Mouse (Mus musculus) A20 (cell line): ENCODE measurements around the gene Rps21.

Experiments
- DNase-seq: peaks from one replicate; pipeline ENCODE4 v3.0.0-alpha.2; 2011; ENCODE audit warnings: low read depth, low spot score

Rps21 gene

DNA sequence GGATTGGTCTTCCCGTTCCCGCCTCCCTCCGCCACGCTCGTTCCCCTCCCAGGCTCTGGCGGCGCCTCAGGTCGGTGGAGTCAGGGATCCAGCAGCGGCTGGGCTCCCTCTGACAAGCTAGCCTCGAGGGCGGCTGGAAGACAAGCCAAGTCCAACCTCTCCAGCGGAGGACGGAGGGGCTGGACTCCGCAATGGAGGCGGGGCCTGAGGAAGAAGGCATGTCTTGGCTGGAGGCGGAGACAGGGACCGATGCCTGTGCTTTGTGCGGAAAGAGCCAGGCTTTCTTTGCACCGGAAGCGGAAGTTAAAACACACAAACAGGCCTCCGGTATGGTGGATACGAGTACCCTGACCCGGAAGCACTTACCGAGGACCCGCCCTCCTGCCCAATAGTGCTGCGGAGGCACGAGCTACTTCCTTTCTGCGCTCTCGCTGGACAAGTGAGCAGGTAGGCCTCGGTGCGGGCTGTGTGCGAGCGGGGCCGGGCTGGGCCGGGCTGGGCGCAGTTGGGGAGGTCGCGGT is at the start of gene Rps21:
TSS of gene Rps21 (plus strand) at position 377 of the 521 bp plus-strand sequence.
- DNase-seq, result peak; percentile 99

DNA sequence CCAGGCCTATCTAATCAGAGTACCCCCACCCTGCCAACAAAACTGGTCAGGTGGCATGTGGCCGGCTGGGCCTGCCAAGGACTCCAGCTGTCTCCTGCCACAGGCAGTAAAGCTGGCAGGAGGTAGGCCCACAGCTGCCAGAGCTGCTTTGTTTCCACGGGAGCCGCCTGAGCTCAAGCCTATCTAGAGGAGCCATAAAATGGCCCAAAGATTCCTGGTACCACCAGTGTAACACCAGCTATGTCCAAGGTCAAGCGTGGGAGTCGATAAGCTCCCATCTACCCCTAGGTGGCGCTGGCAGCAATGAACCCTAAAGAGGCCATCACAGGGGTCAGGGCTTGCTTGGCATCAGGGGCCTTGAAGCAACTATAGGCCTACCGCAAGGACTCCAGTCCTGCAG is 49.3 kb upstream of the Rps21 start:
- peak; percentile 45 for DNase-seq

DNA sequence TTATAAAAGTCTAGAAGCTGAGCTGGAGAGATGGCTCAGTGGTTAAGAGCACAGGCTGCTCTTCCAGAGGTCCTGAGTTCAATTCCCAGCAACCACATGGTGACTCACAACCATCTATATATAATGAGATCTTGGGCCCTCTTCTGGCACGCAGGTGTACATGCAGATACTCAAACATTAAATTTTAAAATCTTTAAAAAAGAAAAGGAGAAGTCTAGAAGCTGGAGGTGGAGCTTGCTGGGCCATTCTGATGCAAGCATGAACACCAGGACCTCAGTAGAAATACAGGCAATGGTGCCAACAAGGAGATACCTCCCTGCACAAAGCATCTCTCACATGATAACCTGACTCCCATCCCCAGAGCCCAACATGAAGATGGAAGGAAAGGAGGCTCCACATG is 48.2 kb upstream of the Rps21 start:
- DNase-seq, result peak; percentile 25

DNA sequence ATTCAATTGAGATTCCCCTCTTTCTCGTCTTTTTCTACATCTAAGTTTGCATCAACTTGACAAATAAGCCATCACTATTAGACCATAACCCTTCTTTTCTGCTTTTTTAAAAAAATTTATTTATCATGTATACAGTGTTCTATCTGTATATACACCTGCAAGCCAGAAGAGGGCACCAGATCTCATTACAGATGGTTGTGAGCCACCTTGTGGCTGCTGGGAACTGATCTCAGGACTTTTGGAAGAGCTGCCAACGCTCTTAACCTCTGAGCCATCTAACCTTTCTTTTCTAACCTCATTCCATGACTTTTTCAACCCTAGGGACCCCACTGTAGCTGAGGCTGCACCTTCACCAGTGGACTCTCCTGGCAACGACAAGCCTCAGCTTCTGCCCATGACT is 44.9 kb upstream of the Rps21 start:
- DNase-seq, result peak; percentile 19

- DNase-seq, result no peak
These were observed 42.7 kb upstream of the Rps21 start for GRCm38 (mm10) chr2:180214352-180214978.

DNA sequence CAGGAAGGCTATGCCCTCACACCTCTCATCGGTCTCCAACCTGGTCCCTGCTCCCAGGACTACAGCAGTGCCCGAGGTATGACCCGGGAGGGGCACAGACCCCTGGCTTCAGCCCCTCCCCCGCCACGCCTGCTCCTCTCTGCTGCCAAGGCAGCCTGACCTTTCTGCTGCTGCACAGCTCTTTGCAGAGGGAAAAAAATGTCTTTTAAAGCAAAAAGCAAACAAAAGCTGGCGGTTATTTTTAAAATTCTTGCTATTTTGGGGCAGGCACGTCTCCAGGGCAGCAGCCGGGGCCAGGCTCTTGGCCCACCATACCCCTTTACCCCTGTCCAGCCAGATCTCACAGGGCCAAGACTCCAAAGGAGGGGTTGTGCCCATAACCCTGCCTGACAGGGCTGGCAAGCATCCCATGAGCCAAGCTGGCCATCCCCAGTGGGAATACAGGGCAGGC is 42.1 kb upstream of the Rps21 start:
- DNase-seq, result no peak

GRCm38 (mm10) chr2:180215951-180216350 is 41.2 kb upstream of the Rps21 start:
- no peak for DNase-seq

DNA sequence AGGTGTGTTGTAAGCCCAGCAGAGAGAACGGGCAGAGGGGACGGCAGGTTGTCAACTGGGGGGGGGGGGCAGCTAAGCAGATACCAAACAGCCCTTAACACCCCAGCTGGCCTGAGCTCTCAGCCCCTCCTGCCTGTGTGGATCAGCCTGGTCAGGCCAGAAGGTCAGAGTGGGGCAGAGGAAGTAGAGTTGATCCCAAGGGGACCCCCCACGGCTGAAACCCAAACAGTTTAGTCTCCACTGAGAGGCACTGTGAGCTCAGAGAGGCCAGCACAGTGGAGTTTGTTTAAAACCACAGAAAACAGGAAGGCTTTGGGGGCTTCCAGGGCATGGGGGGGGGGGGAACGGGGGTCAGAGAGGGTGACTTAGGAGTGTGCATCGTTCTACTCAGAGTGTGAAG is 40.3 kb upstream of the Rps21 start:
- no peak for DNase-seq

DNA sequence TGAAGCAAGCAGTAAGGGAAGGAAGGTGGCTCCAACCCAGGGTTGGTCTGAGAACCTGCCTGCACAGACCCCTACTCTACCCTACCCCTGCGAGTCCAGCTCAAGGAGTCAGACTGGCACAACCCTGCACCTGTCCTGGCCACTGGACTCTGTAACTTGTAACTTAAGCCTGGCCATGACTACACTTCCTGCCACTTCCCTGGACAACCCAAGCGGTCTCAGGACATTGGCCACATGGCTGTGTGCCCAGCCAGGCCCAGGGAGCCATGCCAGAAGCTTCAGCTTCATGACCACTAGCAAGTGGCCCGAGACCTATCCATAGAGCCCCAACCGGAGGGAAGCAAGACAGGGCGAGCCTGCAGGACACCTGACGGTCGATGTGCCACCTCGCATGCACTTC is 39.6 kb upstream of the Rps21 start:
- DNase-seq, result no peak

DNA sequence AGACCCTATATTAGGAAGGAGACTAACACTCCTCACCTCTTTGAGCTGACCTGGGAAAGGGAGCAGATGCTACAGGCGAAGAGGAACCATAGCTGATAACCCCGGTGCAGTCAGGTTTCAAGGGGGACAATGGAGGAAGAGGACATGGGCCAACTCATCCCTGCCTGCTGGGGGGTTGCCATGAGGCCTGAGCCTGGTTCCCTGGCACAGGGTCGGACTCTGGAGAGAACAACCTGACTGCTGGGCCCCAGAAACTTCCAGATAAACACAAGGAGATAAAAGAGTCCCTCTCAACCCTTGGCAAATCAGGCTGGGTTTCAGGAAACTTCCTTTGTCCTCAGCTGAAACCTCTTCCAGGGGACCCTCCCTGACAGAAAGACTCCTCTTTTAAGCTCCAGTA is 38.9 kb upstream of the Rps21 start:
- no peak for DNase-seq

DNA sequence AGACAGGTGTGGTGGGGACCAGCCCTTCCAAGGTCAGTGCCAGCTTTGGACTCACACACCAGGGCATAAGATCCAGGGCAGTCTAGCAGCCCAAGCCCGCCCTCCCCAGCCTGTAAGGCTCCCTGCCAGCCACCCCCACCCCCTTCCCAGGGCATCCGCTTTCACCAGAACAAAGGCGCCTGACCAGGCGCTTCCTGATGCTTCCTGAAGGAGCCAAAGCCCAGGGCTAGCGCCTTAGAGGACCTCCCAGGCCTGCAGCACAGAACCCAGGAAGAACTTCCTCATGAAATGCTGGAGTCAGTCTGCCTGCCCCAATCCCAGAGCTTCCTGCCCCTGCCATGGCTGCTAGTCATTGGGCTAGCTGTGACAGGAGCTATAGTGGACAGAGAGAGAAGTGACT is 38.5 kb upstream of the Rps21 start:
- DNase-seq, result no peak

GRCm38 (mm10) chr2:180219145-180219943 is 37.8 kb upstream of the Rps21 start:
- DNase-seq, result no peak

DNA sequence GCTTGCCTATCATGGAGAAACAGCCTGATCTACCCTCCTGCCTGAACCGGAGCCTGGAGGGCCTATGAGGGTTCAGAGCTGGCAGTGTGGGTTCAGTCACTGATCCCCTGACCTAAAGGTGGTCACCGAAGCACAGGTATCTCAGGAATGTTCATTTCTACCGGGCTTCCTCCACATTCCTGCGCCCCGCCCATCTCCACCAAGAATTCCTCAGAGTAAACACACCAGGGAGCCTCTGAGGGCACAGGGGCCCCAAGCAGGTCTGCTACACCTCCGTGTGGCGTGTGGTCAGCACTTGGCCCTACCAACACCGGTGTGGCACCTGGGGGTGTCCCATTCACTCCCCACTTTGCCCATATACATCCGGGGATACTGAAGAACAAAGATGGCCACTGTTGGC is 37.0 kb upstream of the Rps21 start:
- DNase-seq, result no peak

GRCm38 (mm10) chr2:180221051-180221450 is 36.1 kb upstream of the Rps21 start:
- DNase-seq, result no peak

- no peak for DNase-seq
These were observed 34.9 kb upstream of the Rps21 start for GRCm38 (mm10) chr2:180222250-180222649.

- DNase-seq, result no peak
These were observed 32.5 kb upstream of the Rps21 start for GRCm38 (mm10) chr2:180224647-180225043.

GRCm38 (mm10) chr2:180225044-180225761 is 32.0 kb upstream of the Rps21 start:
- no peak for DNase-seq

DNA sequence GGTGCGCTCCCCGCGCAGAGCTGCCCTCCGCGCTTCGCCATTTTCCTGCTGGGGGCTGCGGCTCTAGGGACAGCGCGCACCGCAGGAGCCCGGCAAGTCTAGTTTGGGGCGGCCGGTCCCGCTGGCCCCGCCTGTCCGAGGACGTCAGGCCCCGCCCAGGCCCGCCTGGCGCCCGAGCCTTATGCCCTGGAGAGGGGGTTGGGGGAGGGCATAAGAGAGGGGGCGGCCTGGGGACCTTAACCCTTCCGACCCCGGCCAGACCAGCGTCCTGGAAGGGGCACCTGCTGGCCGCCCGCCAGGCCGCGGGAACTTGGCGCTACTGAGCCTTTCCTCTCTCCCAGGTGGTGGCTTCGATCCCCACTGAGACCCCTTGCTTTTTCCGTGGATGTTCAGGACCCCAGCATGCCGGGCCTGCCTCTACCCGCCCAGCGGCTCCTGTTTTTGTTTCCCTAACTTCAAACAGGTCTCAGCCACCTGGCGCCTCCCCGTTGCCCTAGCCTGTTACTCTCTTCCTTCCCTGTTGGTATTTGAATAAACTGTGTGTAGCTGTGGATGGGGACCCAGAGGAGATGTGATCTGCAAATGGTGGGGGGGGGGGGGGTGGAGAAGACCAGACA is 31.3 kb upstream of the Rps21 start, which contains the start of gene Lama5:
TSS of gene Lama5 (minus strand) at position 98 of the 617 bp plus-strand sequence.
- DNase-seq, result no peak

DNA sequence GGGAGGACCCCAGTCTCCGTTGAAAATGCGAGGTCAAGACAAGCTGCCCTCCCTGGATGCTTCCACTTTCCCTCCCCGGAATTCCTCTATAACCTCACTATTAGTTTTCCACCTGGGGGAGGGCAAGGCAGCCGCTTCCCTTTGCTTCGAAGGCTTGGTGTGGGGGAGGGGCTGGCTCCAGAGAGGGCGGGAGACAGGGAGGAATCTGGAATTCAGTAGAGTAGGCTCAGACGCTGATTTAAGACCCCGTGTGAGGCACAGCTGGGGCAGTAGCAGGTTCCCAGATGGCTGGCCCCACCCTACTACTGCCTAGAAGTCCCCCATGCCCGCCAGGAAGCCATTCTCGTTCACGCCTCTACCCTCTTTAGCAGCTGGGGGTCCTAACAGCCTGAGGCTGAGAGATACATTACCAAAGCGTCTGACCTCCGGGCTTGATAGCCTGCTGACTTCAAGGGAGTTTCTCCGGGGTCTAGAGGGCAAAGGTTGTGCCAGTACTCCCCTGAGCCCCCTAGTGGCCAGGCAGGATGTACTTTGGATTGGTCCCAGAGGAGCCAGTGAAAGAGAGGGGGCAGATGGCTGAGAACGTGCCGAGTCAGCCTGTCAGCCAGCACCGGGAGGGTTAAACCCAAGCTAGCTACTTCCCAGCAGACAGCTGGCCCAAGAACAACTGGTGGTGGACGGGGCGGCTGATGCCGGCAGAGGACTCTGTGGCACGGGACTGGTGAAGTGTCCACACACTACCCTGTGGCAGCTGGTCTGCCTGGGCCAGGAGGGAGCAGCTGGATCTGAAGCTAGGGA is 29.7 kb upstream of the Rps21 start:
- peak; percentile 60 for DNase-seq

GRCm38 (mm10) chr2:180228060-180228458 is 29.1 kb upstream of the Rps21 start:
- no peak for DNase-seq

GRCm38 (mm10) chr2:180228592-180228991 is 28.6 kb upstream of the Rps21 start:
- no peak for DNase-seq
